Mouse (Mus musculus): ENCODE measurements around the gene Cga.

GRCm38 (mm10) chr4:34855966-34856365 lies 37.6 kb upstream of the Cga start:
- no peak for TF ChIP-seq POLR2AphosphoS2 (IDR thresholded peaks at IDR 0.05; ENCODE audit: insufficient read length, low read depth)
- no peak for TF ChIP-seq POLR2A (IDR thresholded peaks at IDR 0.05; ENCODE audit: insufficient read length, low read depth)
- TF ChIP-seq CEBPB (IDR thresholded peaks at IDR 0.05; ENCODE audit: insufficient read depth, poor library complexity, severe bottlenecking) = no peak
- TF ChIP-seq USF1 (IDR thresholded peaks at IDR 0.05; ENCODE audit: low read depth) = no peak
- TF ChIP-seq MAX (IDR thresholded peaks at IDR 0.05; ENCODE audit: low read depth) = no peak
- no peak for TF ChIP-seq MYOG (IDR thresholded peaks at IDR 0.05; ENCODE audit: control insufficient read depth in 1 of 3, insufficient read depth in 1 of 3, insufficient read length in 2 of 3, low read depth in 2 of 3)
- TF ChIP-seq TCF12 (IDR thresholded peaks at IDR 0.05; ENCODE audit: insufficient read depth, poor library complexity, severe bottlenecking) = no peak
- no peak for TF ChIP-seq E2F4 (IDR thresholded peaks at IDR 0.05; ENCODE audit: insufficient read depth)
- no peak for TF ChIP-seq MYOD1 (IDR thresholded peaks at IDR 0.05; ENCODE audit: control insufficient read depth in 1 of 3, insufficient read length in 2 of 3, low read depth in 2 of 3)
- TF ChIP-seq TCF3 (IDR thresholded peaks at IDR 0.05; ENCODE audit: insufficient read length, low read depth) = no peak
- TF ChIP-seq REST (IDR thresholded peaks at IDR 0.05; ENCODE audit: insufficient read depth, insufficient read length) = no peak
- TF ChIP-seq SRF (IDR thresholded peaks at IDR 0.05; ENCODE audit: control insufficient read depth, insufficient read length, low read depth) = no peak

Data from myocyte (in vitro differentiated cells).